Mouse (Mus musculus) kidney, postnatal 10 days (tissue): ENCODE measurements at regions not wholly inside any gene's neighbourhood (a gene's known extent, or its start where the extent isn't known, plus 50 kb on each side); places are given as distances from the start of the nearest gene placed in this dataset.
"Not testable (repeated sequence)": the region's sequence is repeated elsewhere in the genome, so short reads cannot be mapped to it uniquely, and the experiment has no call there.

Experiments
- DNase-seq: peaks from one replicate; pipeline ENCODE4 v3.0.0; 2021; ENCODE audit warnings: mixed read lengths

DNA sequence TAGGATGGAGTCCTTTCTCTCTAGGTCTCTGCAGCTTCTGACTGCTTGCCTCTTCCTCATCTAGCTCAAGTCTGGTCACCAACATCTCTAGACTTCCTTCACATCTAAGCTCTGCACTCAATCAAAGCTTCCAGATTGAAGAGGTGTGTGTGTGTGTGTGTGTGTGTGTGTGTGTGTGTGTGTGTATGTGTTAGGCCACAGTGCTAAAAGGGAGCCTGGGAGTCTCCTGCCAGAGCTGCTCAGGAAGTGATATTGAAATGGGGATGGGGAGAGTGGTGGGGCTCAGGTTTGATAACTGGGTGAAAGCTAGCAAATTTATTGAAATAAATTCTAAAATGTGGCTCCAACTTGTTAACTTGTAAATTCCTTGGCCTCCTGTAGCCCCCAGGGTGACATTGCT is 73.3 kb downstream of the Gm31371 start:
- peak; percentile 8 for DNase-seq

DNA sequence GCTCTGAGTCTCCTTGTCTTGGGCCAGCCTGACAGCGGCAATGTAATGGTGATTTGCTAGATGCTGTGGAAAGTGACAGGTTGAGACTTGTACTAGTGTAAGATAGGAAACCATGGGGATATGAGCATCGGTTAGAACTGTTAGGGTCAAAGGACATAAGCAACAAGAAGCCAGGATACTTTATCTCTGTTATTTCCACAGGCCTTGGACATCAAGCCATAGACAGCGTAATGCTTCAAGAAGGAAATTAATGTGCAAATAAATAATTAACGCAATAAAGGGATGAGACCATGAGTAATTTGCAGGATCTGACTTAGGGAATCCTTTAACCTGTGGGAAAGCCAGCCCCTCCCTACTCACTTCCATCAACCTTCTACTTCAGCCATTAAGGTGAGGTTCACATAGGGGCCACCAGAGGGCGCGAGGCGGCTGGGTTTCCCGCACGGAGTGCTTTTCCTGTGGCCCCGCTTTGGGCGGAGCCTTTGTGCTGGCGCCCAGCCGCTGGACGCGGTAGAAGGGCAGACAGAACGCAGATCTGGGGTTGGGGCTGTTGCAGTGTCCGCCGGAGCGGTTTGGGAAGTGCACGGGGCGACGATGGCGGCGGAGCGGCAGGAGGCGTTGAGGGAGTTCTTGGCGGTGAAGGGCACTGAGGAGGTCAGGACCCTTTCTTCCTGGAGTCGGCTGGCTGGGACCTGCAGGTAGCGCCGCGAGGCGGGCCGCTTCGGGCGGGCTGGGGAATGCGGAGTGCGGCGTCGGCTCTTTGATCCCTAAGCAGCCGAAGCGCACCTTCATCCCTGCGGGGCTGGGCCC is 76.5 kb downstream of the Gm31371 start:
- DNase-seq = peak; percentile 80

DNA sequence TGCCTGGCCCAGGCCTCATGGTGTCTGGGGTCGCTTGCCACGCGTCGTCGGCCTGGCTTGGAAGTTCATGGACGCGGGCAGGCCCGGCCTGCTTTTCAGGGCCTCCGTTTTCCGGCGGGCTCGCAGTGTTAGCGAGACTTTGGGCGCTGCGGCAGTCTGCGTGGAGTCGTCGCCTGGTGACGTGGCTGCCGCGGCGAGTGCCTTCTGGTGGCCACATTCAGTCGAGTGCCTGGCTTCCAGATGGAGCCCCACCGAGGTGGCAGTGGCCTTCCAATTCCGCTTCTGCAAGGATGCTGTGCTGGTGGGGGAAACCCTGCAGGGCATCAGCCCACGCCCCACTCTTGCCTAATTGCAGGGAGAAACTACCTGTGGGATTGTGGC is 77.1 kb downstream of the Gm31371 start:
- DNase-seq = not testable (repeated sequence)

DNA sequence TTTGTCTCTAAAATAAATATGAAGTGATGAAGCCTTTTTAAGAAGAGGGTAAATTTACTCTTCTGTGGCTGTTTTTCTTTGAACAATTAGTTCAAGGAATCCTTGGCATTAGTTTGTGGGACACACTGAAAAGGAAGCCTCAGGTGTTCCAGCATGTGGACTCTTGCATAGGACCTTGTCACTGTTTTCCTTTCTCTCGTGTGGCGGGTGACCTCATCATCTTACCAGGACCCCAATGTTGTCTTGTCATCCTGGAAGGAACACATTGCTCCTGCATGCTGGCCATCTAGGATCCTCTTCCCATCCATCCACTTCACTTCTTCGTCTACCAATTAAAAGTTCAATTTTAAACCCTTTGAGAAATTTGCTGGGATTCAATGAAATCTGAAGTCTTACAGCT is 104.9 kb downstream of the Gm31371 start:
- peak; percentile 25 for DNase-seq

DNA sequence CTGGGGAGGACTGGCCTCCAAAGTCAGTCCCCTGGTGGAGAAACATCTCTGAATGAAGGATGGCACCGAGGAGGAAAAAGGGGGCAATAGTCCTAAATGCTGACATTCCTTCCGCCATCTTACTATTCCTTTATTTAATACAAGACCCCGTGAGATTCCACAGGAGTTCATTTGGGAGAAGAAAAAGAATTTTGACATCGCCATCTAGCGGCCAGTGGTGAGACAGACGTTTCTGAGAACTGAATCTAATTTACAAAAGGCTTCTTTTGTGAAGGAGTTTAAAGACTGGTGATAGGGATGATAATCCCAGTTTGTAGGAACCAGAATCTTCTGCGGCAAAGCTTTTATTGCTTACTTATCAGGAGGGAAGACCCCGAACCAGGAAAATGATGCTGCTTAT is 107.8 kb downstream of the Gm31371 start:
- DNase-seq = peak; percentile 14

DNA sequence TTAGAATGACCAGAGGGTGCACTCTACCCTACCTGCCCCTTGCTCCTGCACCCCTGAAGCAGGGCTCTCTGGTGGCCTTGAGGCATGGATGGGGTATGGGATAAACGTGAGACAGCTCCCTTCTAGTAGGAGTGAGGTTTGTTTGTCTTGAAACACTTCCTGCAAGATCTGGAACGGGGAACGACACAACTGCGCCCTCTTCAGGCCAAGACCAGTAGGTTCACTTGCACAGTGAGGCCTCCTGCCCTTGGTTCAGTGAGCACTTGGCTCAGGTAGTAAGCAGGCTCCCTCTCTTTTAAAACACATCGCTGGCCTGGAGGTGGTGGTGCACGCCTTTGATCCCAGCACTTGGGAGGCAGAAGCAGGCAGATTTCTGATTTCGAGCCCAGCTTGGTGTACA is 110.1 kb downstream of the Gm31371 start:
- DNase-seq = peak; percentile 40

DNA sequence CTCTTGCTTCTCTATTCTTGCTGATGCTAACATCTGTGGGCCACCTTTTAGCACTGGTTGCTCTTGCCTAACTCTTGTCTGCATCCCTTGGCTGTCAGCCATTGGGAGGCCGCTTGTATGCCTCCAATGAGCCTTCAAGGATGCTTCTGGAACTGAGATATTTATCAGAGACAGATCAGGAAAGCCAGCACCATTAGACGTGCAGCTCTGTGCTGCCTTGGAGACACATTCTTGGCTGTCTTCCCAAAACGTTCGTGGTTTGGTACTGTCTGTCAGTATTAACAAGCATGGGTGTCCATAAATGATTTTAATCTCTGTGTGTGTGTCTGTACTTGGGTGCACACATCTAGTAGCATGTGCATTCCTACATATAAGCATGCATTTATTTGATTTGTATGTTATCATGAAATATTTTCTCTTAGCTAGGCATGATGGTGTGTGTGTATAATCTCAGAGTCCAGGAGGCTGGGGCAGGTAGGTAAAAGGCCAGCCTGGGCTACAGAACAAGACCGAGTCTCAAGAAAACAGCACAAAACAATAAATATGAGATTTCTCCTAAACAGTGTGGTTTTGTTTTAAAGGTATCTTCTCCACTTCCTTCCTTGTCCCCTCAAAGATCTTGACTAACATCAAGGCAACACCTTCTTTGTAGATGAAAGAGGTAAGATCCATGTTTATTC is 111.4 kb downstream of the Gm31371 start:
- not testable (repeated sequence) for DNase-seq

DNA sequence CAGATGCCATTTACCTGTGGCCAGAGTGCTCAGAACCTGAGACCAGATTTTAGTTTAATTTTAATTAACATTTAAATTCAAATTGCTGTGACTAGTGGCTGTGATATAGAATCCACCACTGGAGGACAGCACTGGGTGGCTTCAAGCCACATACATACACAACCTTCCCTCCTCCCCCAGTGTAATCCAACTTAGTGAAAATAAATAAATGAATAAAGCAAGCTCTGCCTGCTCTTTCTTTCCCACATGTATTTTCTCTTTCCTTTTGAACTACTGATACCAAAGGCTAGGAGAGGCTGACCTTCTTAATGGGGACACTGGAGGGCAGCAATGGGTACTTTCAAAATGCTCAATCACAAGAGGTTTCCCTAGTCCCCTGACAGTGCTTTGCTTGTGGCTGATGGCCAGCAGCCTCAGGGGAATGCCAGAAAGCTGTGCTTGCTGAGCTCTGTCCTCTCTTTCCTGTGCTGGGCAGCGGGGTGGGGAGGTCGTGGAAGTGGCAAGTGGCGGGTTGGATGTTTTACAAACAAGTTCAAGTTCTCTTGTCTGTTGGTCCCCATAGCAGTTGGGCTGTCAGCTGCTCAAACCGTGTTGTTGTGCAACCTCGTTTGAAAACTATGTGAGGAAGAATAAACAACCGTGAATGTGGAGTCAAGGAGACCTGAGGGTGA is 112.4 kb downstream of the Gm31371 start:
- not testable (repeated sequence) for DNase-seq

DNA sequence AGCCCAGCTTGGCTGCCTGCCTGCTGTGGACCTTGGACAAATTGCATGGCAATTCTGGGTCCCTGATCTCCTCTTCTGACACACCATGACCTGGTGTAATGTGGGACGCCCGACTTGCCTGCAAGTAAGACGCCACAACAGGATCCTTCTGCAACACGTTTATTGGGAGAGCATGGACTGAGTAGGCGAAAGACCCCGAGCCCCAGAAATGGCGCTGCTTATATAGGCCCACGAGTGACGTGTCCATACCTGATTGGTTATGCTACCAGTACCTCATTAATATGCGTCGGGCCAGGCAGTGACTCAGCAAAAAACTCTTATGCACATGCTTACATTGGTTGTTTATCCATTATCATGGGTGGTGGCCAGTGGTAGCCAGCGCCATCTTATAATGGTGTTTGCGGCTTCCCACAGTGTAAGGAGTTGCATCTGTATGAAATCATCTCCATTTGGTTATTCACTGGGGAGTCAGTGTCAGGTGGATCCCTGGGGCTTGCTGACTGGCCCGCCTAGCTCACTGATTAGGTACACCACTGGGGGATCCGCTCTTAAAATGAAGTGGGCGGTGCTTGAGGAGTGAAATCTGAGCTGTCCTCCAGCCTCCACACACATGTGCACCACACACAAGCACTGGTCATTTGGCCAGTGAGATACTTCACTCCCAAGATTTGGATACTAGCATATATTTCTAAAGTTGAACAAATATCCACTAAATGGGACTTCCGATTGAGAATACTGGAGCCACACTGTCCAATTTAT is 113.1 kb downstream of the Gm31371 start:
- peak; percentile 19 for DNase-seq

DNA sequence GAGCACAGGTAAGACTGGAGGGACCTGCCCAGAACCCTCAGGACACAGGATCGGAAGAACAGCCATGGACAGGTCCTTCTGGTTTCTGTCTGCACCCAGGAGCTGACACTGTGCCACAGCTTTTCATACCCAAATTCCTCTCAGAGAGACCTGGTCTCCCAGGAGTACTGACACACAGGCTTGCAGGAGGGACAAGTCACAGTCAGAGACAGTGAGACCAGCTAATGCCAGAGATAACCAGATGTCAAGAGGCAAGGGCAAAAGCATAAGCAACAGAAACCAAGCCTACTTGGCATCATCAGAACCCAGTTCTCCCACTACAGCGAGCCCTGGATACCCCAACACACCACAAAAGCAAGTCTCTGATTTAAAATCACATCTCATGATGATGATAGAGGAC is 122.3 kb downstream of the Gm31371 start:
- DNase-seq = not testable (repeated sequence)

DNA sequence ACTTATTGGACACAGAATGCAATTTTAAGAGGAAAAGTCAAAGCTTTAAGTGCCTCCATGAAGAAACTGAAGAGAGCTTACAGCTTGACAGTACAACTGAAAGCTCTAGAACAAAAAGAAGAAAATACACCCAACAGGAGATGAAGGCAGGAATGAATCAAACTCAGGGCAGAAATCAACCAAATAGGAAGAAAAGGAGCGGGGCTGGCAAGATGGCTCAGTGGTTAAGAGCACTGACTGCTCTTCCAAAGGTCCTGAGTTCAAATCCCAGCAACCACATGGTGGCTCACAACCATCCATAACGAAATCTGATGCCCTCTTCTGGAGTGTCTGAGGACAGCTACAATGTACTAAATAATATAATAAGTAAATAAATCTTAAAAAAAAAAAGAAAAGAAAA is 124.8 kb downstream of the Gm31371 start:
- DNase-seq = peak; percentile 24

DNA sequence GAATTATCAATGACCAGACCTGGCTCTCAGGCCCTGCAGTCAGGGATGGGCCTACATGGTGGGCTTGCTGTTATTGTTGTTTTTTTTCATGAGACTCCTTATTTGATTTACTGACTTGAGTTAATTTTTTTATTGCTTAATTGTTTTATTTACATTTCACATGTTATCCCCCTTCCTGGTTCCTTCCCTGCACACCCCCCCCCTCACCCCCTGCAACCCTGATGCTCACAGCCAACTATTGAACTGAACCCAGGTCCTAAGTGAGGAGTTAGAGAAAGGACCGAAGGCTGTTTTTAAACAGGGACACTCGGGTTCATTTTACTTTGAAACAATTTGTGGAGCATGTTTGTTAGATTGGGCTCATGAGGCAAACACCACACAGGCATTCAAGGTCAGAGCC is 126.9 kb downstream of the Gm31371 start:
- peak; percentile 19 for DNase-seq

DNA sequence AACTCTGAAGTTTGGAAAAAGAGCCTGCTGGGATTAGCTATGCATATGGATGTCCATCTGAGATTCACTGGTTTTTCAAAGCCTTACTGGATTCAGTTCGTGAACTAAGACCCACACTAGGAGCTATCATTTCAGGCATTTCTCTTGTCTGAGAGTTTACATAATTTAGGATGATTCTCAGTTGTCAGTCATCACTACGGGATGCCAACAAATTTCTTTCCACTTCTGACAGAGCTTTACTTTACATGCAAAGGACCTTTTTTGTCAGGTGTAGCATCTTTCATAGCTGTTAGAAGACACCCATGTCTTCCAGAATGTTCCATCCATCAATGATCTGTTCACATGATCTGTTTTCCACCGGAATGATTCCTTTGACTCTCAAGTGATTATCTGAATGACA is 154.4 kb downstream of the Gm31371 start:
- DNase-seq = peak; percentile 2

DNA sequence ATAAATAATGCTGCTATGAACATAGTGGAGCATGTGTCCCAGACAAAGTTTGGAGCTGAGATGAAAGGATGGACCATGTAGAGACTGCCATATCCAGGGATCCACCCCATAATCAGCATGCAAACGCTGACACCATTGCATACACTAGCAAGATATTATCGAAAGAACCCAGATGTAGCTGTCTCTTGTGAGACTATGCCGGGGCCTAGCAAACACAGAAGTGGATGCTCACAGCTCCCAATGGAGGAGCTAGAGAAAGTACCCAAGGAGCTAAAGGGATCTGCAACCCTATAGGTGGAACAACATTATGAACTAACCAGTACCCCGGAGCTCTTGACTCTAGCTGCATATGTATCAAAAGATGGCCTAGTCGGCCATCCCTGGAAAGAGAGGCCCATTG is 194.9 kb downstream of the Gm31371 start:
- not testable (repeated sequence) for DNase-seq

DNA sequence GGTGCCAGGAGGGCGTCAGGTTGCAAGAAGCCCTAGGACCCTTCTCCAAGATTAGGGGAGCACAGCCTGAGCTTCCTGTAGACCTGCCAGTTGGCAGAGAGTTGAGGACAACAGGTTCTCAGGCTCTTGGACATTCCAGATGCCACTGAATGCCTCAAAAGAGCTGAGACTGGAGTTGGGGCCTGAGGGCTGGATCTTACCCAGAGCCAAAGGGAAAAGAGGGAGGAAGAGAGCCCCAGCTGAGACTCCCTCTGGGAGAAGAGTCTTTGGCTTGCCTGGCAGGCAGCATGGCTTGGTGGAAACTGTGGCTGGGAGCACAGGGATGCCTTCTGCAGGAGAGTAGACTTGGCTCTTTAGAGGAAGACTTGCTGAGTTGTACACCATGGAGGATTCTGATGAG is 197.0 kb downstream of the Gm31371 start:
- DNase-seq = not testable (repeated sequence)

DNA sequence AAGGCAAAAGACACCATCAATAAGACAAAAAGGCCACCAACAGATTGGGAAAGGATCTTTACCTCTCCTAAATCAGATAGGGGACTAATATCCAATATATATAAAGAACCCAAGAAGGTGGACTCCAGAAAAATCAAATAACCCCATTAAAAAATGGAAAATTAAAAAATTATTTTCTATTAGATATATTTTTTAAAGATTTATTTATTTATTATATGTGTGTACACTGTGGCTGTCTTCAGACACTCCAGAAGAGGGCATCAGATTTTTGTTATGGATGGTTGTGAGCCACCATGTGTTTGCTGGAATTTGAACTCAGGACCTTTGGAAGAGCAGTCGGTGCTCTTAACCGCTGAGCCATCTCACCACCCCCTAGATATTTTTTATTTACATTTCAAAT is 199.2 kb downstream of the Gm31371 start:
- DNase-seq = not testable (repeated sequence)

DNA sequence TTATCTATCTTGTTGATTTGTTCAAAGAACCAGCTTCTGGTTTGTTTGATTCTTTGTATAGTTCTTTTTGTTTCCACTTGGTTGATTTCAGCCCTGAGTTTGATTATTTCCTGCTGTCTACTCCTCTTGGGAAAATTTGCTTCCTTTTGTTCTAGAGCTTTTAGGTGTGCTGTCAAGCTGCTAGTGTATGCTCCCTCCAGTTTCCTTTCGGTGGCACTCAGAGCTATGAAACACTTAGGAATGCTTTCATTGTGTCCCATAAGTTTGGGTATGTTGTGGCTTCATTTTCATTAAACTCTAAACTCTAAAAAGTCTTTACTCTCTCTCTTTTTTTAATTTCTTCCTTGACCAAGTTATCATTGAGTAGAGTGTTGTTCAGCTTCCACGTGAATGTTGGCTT is 204.0 kb downstream of the Gm31371 start:
- not testable (repeated sequence) for DNase-seq

DNA sequence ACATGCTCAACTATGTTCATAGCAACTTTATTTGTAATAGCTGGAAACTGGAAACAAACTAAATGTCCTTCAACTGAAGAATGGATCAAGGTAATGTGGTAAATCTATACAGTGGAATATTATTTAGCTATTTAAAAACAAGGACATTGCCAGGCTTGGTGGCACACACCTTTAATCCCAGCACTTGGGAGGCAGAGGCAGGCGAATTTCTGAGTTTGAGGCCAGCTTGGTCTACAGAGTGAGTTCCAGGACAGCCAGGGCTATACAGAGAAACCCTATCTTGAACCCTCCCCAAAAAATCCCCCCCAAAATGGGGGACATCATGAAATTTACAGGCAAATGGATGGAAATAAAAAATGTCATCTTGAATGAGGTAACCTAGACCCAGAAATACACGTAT is 213.6 kb downstream of the Gm31371 start:
- DNase-seq = not testable (repeated sequence)

DNA sequence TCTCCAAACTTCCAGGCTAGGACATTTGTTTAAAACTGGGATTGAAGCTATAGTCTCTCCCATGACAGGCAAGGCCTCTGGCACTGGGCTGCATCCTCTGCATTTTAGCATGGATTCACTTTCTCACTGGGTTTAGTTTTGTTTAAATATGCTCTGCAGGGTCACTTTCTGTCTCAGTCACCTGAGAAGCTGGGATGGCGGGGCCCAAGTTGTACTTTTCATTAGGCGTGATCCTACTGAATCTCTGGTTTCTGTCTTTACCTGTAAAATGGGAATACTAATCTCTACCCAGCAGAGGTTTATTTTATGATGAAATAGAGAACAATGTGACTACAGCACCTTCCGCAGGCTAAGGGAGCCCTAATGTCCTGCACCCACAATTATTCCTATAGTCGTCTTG is 216.4 kb downstream of the Gm31371 start:
- DNase-seq = not testable (repeated sequence)

DNA sequence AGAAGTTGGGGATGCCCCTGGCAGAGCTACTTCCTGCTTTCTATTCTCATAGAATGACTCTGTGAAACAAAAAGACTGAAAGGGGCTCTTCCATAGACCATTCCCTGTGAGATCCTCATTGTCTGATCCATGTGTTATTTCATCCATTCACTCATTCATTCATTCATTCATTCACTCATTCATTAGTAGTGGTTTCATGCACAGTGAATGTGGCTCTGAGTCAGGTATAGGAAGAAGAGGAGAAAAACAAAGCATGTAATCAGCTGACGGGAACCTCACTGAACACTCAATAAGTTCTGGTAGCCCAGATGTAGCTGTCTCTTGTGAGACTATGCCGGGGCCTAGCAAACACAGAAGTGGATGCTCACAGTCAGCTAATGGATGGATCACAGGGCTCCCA is 217.0 kb downstream of the Gm31371 start:
- not testable (repeated sequence) for DNase-seq

DNA sequence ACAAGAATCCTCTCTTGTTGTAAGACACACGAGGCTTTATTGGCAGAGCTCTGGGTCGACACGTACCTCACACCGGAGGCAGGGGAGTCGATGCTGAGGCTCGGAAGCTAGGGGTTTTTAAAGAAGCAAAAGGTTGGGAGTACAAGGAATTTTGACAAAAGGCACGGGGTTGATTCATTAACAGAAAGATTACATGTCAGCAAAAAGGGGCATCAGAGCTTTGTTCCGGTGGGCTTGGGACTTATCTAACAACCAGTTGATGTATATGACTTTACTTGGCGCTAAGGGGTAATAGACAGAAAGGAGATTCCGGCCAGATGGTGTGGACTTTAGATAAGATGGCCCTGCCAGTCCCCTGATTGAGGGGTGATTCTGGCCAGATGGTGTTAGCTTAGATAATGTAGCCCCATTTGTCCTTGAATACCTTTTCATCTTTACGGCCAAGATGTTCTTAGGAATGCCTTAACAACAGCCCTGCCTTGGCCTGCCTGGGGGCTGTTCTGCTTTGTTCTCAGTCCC is 218.3 kb downstream of the Gm31371 start:
- peak; percentile 7 for DNase-seq

DNA sequence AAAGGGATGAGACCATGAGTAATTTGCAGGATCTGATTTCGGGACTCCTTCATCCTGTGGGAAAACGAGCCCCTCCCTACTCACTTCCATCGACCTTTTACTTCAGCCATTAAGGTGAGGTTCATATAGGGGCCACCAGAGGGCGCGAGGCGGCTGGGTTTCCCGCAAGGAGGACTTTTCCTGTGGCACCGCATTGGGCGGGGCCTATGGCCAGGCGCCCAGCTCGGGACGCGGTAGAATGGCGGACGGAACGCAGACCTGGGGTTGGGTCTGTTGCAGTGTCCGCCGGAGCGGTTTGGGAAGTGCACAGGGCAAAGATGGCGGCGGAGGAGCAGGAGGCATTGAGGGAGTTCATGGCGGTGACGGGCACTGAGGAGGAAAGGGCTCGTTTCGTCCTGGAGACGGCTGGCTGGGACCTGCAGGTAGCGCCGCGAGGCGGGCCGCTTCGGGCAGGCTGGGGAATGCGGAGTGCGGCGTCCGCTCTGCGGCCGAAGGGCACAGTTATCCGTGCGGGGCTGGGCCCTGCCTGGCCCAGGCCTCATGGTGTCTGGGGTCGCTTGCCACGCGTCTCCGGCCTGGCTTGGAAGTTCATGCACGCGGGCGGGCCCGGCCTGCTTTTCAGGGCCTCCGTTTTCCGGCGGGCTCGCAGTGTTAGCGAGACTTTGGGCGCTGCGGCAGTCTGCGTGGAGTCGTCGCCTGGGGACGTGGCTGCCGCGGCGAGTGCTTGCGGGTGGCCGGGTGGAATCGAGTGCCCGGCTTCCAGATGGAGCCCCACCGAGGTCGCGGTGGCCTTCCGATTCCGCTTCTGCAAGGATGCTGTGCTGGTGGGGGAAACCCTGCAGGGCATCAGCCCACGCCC is 219.1 kb downstream of the Gm31371 start:
- peak; percentile 100 for DNase-seq
